Mouse (Mus musculus) neural tube, embryonic 14.5 days (tissue): ENCODE results near the gene Mrpl30. TPM values are rescaled to one million over a fixed set of nuclear protein-coding genes. Genes with fewer than 3 reads are reported as not detected.

Experiments used
- ATAC-seq: fragments of 200-750 bp; cut with Nextera tagmentation; 2 replicates; pipeline ENCODE4 v1.8.0; 2017; ENCODE audit warnings: low read depth, mild to moderate bottlenecking, moderate TSS enrichment, moderate library complexity
- H3K27ac ChIP-seq: fragments of 300-500 bp; sonication (generic); 2 replicates; pipeline ENCODE4 v1.5.1; 2014; ENCODE audit warnings: low read depth, mild to moderate bottlenecking, control low read depth, low read length, moderate library complexity, mixed read lengths
- H3K27me3 ChIP-seq: fragments of 300-500 bp; sonication (generic); 2 replicates; pipeline ENCODE4 v1.6.1; 2014; ENCODE audit warnings: low read length; ENCODE audit not compliant: control insufficient read depth, insufficient read depth
- H3K36me3 ChIP-seq: fragments of 300-500 bp; sonication (generic); 2 replicates; pipeline ENCODE4 v1.6.1; 2014; ENCODE audit warnings: low read length, mixed read lengths; ENCODE audit not compliant: control insufficient read depth, insufficient read depth
- H3K4me1 ChIP-seq: fragments of 300-500 bp; sonication (generic); 2 replicates; pipeline ENCODE4 v1.6.1; 2014; ENCODE audit warnings: low read length; ENCODE audit not compliant: control insufficient read depth, insufficient read depth
- H3K4me2 ChIP-seq: fragments of 300-500 bp; sonication (generic); 2 replicates; pipeline ENCODE4 v1.6.1; 2014; ENCODE audit warnings: mild to moderate bottlenecking, low read depth, low read length, control low read depth
- H3K4me3 ChIP-seq: fragments of 300-500 bp; sonication (generic); 2 replicates; pipeline ENCODE4 v1.5.1; 2014; ENCODE audit warnings: low read depth, low read length, control low read depth, mixed read lengths
- H3K9ac ChIP-seq: fragments of 300-500 bp; sonication (generic); replicated peaks from 2 replicates; pipeline ENCODE4 v1.6.1; 2014; ENCODE audit warnings: low read depth, mild to moderate bottlenecking, control low read depth, low read length, mixed read lengths
- H3K9me3 ChIP-seq: fragments of 300-500 bp; sonication (generic); 2 replicates; pipeline ENCODE4 v1.6.1; 2016; ENCODE audit warnings: low read length; ENCODE audit not compliant: control insufficient read depth
- WGBS: fragments of 180-500 bp; shearing (Covaris S2); extraction: QIAGEN DNeasy Blood & Tissue Kit; methylation state at CpG from one replicate; pipeline ENCODE4 v1.1.7; 2014; 5-methylcytosine and 5-hydroxymethylcytosine counted together
- polyA plus RNA-seq: library from polyadenylated mRNA; unstranded; fragments of >200 nt; fragmentation: Nextera tagmentation; extraction: Ambion mirVana; gene quantifications from 2 replicates; pipeline ENCODE4 v1.2.1, GENCODE M21; 2014

Gene Mrpl30
- polyA plus RNA-seq, 1 experiment from 2014 or later, result 286 TPM

- no peak overlapping the region for H3K4me2 ChIP-seq
- no peaks in the 10 kb centered on the region for H3K36me3 ChIP-seq
- no peak overlapping the region for H3K9ac ChIP-seq
- no peak overlapping the region for H3K4me3 ChIP-seq
- 0 out of 2 replicates have a peak, but pooled peaks cover 3% of the 10 kb centered on the region for H3K4me1 ChIP-seq
- 61% methylated on average over 10 of the region's 10 CpGs for WGBS
- no peak for ATAC-seq
- H3K9me3 ChIP-seq, result no peaks in the 10 kb centered on the region
- H3K27me3 ChIP-seq, result no peaks in the 10 kb centered on the region
- no peak overlapping the region for H3K27ac ChIP-seq
These were observed 21.6 kb upstream of the Mrpl30 start for GRCm38 (mm10) chr1:37868640-37869039.

DNA sequence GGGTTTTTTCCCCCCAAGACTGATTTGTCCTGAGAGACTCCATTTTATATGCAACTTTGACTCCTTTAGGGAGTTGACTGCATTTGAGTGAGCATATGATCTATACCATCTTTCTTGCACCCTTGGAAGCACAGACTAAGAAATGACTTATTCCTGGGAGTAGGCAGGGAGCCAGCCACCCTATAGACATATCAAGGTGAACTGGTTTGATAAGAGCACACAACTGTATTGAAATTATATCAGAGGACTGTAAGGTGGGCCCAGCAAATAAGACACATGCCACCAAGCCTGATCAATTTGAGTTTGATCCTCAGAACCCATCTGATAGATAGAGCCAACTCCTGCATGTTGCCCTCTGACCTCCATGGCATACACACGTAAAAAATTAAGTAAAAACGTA, 20.9 kb upstream of the Mrpl30 start:
- Histone ChIP-seq H3K4me1 (0 out of 2 replicates have a peak, but pooled peaks cover 3% of the 10 kb centered on the region), H3K4me2 (no peak overlapping the region), H3K36me3 (no peaks in the 10 kb centered on the region), H3K9ac (no peak overlapping the region), H3K27ac (no peak overlapping the region), H3K9me3 (no peaks in the 10 kb centered on the region), H3K27me3 (no peaks in the 10 kb centered on the region), H3K4me3 (no peak overlapping the region)
- 57% methylated on average over 2 of the region's 2 CpGs for WGBS
- ATAC-seq, result no peak

DNA sequence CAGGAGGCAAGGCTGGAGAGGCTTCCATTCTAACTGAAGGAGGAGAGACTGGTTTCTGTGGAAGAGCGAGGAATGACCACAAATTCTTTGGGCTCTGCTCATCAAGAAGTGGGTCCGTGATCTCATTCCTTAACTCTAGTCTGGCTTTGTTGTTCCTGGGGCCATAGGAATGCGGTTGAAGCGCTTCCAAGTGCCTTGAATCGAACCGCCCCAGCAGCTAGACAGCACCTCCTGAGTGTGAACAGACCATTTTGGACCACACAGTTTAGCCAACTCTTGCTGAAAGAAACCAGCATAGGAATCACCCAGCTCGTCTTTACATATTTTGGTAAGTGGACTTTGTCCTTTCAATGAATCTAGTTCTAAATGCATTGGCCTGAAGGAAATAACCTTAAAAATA, 18.6 kb upstream of the Mrpl30 start, which contains the start of gene Lipt1:
Gene Lipt1, plus strand, starts transcription at position 35 of the 400 bp plus-strand sequence.
- Histone ChIP-seq H3K4me1 (0 out of 2 replicates have a peak, but pooled peaks cover 3% of the 10 kb centered on the region), H3K4me2 (peak within 1 kb of the TSS; percentile 68), H3K27ac (peak within 1 kb of the TSS; percentile 60), H3K36me3 (0 out of 2 replicates have a peak, but pooled peaks cover 6% of the 10 kb centered on the region), H3K27me3 (no peaks in the 10 kb centered on the region), H3K4me3 (peak within 1 kb of the TSS; percentile 40), H3K9me3 (peaks cover 3% of the 10 kb centered on the region; the same call in 1 of the 2 replicates), H3K9ac (peak within 1 kb of the TSS; percentile 48)
- 7% methylated on average over 7 of the region's 7 CpGs for WGBS
- peak; percentile 64; the same call in 1 of the 2 replicates for ATAC-seq

DNA sequence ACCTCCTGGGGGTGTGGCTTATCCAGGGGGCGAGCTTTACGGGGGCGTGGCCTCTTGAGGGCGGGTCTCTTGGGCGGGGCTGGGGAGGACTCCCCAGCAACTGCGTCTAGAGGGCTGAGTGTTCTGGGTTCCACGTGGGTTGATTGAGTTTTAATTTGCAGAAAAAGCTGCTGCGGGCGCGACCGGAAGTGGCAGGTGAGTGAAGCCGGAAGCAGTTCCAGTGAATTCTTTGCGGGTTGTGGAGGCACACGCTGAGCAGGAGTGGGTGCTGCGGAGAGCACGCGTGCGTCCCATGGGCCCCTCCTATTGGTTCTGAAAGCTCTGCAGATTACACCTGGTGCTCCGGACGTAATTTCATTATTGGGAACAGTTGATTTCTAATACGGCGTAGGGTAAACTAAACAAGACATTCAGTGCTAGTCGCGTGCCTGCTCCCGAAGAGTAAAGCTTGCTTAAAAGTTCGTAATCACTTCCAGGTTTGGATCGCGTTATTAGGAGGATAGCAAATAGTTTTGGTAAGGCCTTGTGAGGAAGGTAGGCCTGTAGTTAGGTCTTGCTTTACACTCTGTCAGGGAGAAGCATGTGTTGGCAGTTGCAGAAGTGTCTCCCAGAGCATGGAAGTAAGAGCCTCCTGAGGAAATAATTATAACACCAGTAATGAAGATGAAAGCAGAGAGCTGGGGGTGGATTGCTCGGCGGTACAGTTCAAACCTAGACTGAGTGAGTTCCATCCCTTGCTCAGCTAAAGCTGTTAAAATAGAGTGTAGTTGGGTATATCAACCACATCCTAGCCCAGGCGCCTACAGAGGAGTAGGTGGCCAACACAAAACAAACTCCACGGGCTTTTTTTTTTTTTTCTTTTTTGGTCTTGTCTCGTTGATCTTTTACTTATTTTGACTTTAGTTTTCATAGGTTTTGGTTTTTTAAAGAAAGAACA, 17.9 kb upstream of the Mrpl30 start:
- Histone ChIP-seq H3K9me3 (peaks cover 3% of the 10 kb centered on the region; the same call in 1 of the 2 replicates), H3K4me1 (0 out of 2 replicates have a peak, but pooled peaks cover 3% of the 10 kb centered on the region), H3K27me3 (no peaks in the 10 kb centered on the region), H3K36me3 (0 out of 2 replicates have a peak, but pooled peaks cover 6% of the 10 kb centered on the region), H3K27ac (peak overlapping the region; percentile 45), H3K9ac (peak overlapping the region; percentile 48), H3K4me2 (peak overlapping the region; percentile 68), H3K4me3 (peak overlapping the region; percentile 40)
- ATAC-seq, result peak; percentile 93
- 7% methylated on average over 33 of the region's 33 CpGs for WGBS

DNA sequence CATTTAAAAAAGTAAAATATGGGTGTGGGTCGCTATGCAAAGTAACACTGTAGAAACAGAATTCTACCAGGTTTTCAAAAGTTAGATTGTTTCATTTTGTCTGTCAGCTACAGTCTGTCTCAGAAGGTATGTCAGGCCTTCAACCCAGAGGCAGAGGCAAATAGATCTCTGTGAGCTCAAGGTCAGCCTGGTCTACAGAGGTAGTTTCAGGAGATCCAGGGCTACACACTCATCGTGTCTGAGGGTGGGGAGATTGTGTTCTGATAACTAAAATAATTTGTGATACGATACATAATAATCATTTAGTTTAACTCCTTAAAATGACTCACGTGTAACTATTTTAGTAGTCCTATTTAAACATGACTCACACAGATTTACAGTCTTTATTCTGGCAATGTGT, 17.1 kb upstream of the Mrpl30 start:
- WGBS, result 94% methylated on average over 4 of the region's 4 CpGs
- Histone ChIP-seq H3K9me3 (peaks cover 3% of the 10 kb centered on the region; the same call in 1 of the 2 replicates), H3K9ac (no peak overlapping the region), H3K27me3 (no peaks in the 10 kb centered on the region), H3K4me1 (0 out of 2 replicates have a peak, but pooled peaks cover 3% of the 10 kb centered on the region), H3K36me3 (0 out of 2 replicates have a peak, but pooled peaks cover 6% of the 10 kb centered on the region), H3K4me2 (peak overlapping the region; percentile 2; the same call in 1 of the 2 replicates), H3K4me3 (no peak overlapping the region), H3K27ac (no peak overlapping the region)
- no peak for ATAC-seq

DNA sequence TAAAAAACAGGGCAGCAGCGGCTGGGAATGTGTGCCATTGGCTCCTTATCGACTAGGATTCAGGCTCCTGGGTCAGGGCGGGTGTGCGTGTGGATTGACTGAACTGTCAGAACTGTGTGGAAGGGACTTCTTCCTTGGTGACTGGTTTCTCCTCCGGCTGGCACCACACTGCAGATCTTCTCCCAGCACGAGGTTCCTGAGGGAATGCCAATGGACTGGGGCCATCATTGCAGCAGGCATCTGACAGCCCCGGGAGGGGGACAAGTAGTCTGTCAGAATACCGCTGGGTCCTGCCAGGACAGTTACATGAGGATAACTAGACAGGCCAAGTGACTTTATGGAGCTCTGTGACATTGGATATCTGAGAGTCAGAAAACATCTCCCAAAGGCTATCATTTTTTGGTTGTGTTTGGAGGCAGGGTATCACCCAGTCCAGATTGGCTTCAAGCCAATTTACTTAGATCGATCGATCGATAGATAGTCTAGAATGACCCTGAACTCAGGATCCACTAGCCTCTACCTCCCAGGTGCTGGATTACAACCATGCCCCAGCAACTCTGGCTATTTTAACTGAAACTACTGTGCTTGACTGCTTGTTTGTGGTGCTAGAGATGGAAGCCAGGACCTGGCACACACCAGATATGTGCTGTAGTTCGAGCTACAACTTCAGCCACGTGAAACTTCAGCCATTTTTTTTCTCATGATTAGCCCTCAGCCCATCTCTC, 12.4 kb upstream of the Mrpl30 start:
- Histone ChIP-seq H3K9ac (no peak overlapping the region), H3K4me1 (no peaks in the 10 kb centered on the region), H3K9me3 (peaks cover 3% of the 10 kb centered on the region; the same call in 1 of the 2 replicates), H3K4me2 (no peak overlapping the region), H3K4me3 (no peak overlapping the region), H3K36me3 (peaks cover 26% of the 10 kb centered on the region), H3K27me3 (no peaks in the 10 kb centered on the region), H3K27ac (no peak overlapping the region)
- no peak for ATAC-seq
- 97% methylated on average over 13 of the region's 13 CpGs for WGBS

GRCm38 (mm10) chr1:37883411-37883810, 6.9 kb upstream of the Mrpl30 start:
- WGBS, result 96% methylated on average over 4 of the region's 4 CpGs
- no peak for ATAC-seq
- Histone ChIP-seq H3K4me2 (no peak overlapping the region), H3K4me1 (no peaks in the 10 kb centered on the region), H3K4me3 (no peak overlapping the region), H3K36me3 (peaks cover 20% of the 10 kb centered on the region), H3K27ac (no peak overlapping the region), H3K9me3 (no peaks in the 10 kb centered on the region), H3K9ac (no peak overlapping the region), H3K27me3 (no peaks in the 10 kb centered on the region)

GRCm38 (mm10) chr1:37884451-37884850, 5.8 kb upstream of the Mrpl30 start:
- no peaks in the 10 kb centered on the region for H3K9me3 ChIP-seq
- peaks cover 4% of the 10 kb centered on the region; the same call in 1 of the 2 replicates for H3K4me1 ChIP-seq
- no peaks in the 10 kb centered on the region for H3K27me3 ChIP-seq
- H3K9ac ChIP-seq, result no peak overlapping the region
- H3K36me3 ChIP-seq, result peaks cover 11% of the 10 kb centered on the region
- no peak overlapping the region for H3K27ac ChIP-seq
- no peak overlapping the region for H3K4me3 ChIP-seq
- 90% methylated on average over 4 of the region's 4 CpGs for WGBS
- no peak overlapping the region for H3K4me2 ChIP-seq
- no peak for ATAC-seq
